Mouse (Mus musculus) embryonic fibroblast, embryonic 13.5 days (primary cell): ENCODE results near the gene Aff3. TPM values are rescaled to one million over a fixed set of nuclear protein-coding genes. Genes with fewer than 3 reads are reported as not detected.

Experiments
- H3K27ac ChIP-seq: 2 replicates; pipeline ENCODE4 v1.5.1; 2012; ENCODE audit warnings: low read length, control low read depth, inconsistent platforms; ENCODE audit not compliant: insufficient read depth
- H3K4me1 ChIP-seq: 2 replicates; pipeline ENCODE4 v1.6.1; 2011; ENCODE audit warnings: low read length; ENCODE audit not compliant: control insufficient read depth, insufficient read depth
- H3K4me3 ChIP-seq: 2 replicates; pipeline ENCODE4 v1.5.1; 2011; ENCODE audit warnings: mild to moderate bottlenecking, control low read depth, low read length; ENCODE audit not compliant: insufficient read depth
- CTCF ChIP-seq: IDR thresholded peaks from 2 replicates; pipeline ENCODE4 v1.5.1; 2011; ENCODE audit warnings: mild to moderate bottlenecking, control low read depth, low read length, moderate library complexity, borderline replicate concordance; ENCODE audit not compliant: insufficient read depth
- POLR2A ChIP-seq: IDR thresholded peaks from 2 replicates; pipeline ENCODE4 v1.6.1; 2011; ENCODE audit warnings: low read depth, mild to moderate bottlenecking, control low read depth, low read length, moderate library complexity
- polyA plus RNA-seq: library from polyadenylated mRNA; stranded (reverse); fragments of >200 nt; gene quantifications from 2 replicates; pipeline ENCODE4 v1.2.4, GENCODE M21; 2011; ENCODE audit warnings: low read depth; ENCODE audit not compliant: missing spikeins, insufficient read length

Gene Aff3
- polyA plus RNA-seq, 1 experiment: 20.0 TPM

DNA sequence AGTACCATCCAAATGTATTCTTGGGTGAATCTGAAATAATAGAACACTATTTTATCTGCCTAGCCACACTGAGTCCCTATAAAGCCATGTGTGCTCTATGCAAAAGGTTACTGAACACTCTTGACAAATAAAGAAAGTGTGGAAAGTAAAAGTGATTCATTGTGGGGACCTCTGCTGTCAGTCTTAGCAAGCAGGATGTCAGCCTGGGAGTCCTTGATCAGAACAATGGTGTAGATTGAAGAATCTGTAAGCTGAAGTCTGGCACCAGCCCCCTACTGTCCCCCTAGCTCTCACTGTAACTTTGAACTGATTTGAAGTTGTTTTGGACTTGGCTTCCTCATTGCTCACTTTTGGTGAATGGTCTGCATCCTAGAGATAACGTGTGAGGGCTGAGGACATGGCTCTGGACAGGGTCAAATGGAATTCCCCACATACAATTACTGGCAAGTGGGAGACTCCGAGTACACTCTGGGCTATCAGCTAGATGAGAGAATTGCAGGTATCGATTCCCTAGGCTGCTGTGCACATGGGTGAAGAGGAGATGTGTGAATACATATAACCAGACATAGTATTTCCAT lies 2.0 kb downstream of the Aff3 start:
- no peak overlapping the region for H3K27ac ChIP-seq
- peaks cover 6% of the 10 kb centered on the region; the same call in 1 of the 2 replicates for H3K4me1 ChIP-seq
- TF ChIP-seq CTCF (no peak), POLR2A (no peak)
- H3K4me3 ChIP-seq: no peak overlapping the region

DNA sequence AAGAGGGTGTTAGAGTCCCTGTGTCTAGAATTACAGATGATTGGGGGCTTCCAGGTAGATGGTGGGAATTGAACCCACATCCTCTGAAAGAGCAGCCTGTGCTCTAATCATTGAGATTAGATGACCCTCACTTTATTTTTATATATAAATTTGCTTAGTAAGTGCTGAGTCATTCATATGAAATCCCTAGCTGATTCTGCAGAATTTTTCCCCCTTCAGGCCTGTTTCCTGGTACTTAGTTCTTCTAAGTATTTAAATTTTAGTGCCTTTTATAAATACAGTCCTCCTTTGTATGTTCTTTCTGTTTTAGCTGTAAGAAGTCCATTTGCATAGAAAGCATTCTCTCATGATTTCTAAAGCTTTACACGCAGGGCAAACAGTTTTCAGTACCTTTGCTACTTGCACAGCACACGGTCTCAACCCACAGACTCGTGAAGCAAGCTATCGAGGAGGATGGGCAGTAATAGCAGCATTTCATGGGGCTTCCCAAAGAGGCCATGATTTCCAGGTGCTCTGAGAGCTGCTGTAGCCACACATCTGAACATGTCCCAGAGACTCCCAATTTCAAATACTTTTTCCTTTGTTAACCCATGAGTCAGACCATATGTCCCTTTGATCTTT lies 5.7 kb downstream of the Aff3 start:
- Histone ChIP-seq H3K4me1 (peaks cover 3% of the 10 kb centered on the region; the same call in 1 of the 2 replicates), H3K4me3 (no peak overlapping the region), H3K27ac (no peak overlapping the region; the same call in 1 of the 2 replicates)
- TF ChIP-seq POLR2A (no peak), CTCF (no peak)

DNA sequence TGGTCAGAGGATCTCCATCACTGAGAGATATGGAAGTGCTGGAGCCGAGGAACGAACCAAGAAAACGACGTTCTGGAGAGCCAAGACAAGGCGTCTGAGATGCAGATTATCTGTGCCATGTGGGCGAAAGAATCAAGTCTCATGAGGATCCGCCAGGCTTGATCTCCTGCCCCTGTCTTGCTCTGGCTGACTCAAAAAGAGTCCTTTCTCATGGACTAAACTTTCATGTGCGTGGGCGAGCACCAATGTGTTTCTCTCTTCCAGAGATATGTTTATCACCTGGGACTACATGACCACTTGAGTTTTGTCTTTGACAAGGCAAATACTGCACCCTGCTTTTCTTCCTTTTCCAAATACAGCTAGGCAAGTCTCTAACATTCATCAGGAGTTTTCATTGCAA lies 6.4 kb downstream of the Aff3 start:
- TF ChIP-seq CTCF (no peak), POLR2A (no peak)
- H3K4me1 ChIP-seq: peaks cover 3% of the 10 kb centered on the region; the same call in 1 of the 2 replicates
- no peak overlapping the region for H3K27ac ChIP-seq
- no peak overlapping the region for H3K4me3 ChIP-seq

DNA sequence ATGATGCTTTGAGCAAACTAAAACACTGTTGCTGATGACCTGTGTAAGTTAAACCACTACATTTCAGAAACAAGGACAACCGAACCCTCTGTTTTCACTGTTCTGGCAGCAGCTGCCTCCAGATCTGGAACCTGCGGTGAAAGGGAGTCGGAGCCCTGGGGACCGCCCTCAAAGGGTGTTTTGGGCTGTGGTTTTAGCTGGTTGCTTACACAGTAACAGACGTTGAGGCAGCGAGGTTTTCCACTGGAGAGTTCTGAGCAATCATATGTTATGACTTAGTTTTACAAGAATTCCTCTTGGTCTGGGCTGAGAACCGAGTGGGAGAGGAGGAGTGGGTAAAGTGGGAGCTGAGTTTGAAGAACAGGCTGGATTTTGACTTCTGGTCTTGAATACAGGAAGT lies 7.1 kb downstream of the Aff3 start:
- Histone ChIP-seq H3K4me1 (peaks cover 3% of the 10 kb centered on the region; the same call in 1 of the 2 replicates), H3K27ac (no peak overlapping the region; the same call in 1 of the 2 replicates), H3K4me3 (no peak overlapping the region)
- TF ChIP-seq CTCF (no peak), POLR2A (no peak)

DNA sequence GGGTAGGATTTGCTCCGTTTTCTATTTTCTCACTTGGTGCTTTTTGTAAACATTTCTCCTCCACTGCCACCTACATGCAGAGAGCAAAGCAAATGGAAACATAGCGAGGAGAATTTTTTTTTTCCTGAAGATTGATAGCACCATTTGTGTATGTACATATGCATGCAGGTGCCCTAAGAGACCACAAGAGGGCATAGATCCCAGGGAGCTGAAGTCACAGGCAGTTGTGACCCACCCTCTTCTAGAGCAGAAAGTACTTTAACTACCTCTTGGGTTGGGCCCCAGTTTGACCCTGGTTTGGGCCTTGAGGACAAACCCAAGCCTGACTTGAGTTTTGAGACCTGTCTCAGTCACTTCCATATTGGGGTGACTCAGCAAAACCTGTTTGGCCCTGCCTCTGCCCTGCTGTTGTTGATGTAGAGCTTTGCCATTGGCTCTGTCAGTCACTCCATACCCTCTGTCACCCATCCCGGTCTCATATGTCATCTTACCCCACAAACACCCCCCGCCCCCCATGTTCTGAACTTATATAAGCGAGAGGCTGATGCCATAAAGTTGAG lies 9.7 kb downstream of the Aff3 start:
- peaks cover 3% of the 10 kb centered on the region; the same call in 1 of the 2 replicates for H3K4me1 ChIP-seq
- TF ChIP-seq CTCF (no peak), POLR2A (no peak)
- no peak overlapping the region for H3K4me3 ChIP-seq
- H3K27ac ChIP-seq: no peak overlapping the region

DNA sequence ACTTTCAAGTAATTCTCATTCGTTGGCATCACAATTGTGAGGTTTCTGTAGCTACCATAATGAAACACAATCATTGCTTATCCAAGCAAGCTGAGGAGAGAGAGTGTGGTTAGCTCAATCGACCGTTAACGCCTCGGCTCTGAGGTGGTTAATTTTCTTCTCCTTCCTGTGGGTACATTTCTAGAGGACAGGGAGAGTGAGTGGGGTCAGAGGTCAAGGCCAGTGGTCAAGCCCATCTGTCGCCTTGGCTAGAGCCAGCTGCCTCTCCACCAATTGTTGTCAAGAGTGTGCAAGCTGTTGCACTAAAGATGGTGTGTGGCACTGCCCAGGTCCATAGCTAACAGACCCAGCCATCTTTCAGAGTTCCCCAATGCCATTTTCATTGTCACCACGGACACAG lies 14.7 kb downstream of the Aff3 start:
- H3K27ac ChIP-seq: no peak overlapping the region

DNA sequence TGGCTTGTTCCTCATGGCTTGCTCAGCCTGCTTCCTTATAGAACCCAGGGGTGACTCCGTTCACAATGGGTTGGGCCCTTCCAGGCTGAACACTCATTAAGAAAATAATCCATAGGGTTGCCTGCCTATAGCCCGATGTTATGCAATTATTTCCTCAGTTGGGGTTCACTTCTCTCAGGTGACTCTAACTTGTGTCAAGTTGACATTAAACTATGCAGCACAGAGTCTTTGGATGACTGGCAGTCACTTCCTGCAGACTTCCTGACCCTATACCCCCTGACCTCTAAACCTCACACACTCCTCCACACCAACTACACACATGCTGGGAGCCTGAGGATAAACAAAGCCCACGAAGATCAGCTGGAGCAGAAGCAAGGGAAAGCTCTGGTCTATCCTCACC lies 15.6 kb downstream of the Aff3 start:
- TF ChIP-seq CTCF (no peak), POLR2A (no peak)

More for the DNA sequence above, 14.7 kb downstream of the Aff3 start:
- TF ChIP-seq POLR2A (no peak), CTCF (no peak)
- Histone ChIP-seq H3K4me1 (no peaks in the 10 kb centered on the region), H3K4me3 (no peak overlapping the region)

DNA sequence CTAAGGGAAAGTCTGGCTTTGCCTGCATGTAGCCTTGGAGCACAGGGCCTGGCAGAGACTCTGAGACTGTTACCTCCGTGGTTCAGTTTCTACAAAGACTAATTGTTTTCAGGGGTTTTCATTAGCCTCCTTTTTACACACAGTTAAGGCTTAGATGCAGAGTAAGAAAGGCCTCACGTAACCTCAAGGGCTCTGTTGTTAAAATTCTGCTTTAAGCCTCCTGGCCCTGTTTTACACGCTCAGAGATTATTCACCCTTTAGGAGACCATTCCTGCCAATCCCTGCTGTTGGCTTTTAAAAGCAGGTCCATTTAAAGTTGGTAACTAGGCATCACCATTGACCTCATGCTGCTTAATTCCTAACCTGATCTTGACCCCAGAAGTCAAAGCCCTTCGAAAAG lies 22.5 kb downstream of the Aff3 start:
- Histone ChIP-seq H3K4me3 (no peak overlapping the region), H3K27ac (no peak overlapping the region), H3K4me1 (no peaks in the 10 kb centered on the region)
- no peak for TF ChIP-seq POLR2A
- no peak for TF ChIP-seq CTCF

More for the DNA sequence above, 15.6 kb downstream of the Aff3 start:
- no peaks in the 10 kb centered on the region for H3K4me1 ChIP-seq
- H3K27ac ChIP-seq: no peak overlapping the region
- no peak overlapping the region for H3K4me3 ChIP-seq

DNA sequence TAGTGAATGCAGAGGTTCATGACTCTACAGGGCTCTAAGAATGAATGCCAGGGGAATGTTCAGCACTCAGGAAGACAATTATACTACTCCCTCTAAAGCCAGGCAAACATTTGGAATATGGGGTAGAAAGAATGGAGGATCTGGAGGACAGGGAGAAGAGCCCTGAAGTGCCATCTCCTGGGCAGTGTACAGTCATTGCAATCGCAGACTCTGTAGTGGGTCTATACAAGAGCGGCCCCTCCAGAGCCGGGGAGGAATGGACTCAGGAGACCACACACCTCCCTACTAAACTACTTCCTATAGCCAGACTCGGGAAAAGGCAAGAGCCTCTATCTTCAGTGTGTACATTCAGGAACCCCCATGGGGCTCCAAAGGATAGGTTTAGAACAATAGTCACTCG lies 25.1 kb downstream of the Aff3 start:
- no peaks in the 10 kb centered on the region for H3K4me1 ChIP-seq
- no peak overlapping the region for H3K27ac ChIP-seq
- no peak overlapping the region for H3K4me3 ChIP-seq
- TF ChIP-seq CTCF (no peak), POLR2A (no peak)

DNA sequence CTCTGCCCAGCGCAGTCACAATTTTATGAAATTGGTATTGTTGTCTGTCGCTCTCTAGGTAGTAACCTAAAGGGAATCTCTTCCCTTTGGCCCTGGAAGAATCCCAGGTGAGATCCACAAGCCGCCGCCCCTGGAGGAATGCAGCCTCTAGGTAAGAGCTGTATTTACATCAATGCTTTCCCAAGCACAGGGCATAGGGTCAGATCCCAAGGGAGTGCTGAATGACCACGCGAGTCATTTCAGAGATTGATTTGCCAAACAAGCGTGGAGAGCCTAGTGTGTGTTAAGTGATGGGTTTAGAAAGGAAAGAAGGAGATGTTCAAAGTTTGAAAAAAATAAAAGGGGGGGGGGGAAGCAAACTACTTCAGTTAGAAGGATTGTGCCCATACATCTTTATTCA lies 29.2 kb downstream of the Aff3 start:
- no peaks in the 10 kb centered on the region for H3K4me1 ChIP-seq
- H3K4me3 ChIP-seq: no peak overlapping the region
- H3K27ac ChIP-seq: no peak overlapping the region
- TF ChIP-seq CTCF (no peak), POLR2A (no peak)
